Mouse (Mus musculus) intestine, embryonic 15.5 days (tissue): ENCODE measurements around the gene Calml4. TPM values are rescaled to one million over a fixed set of nuclear protein-coding genes. Genes with fewer than 3 reads are reported as not detected.
"Not testable (repeated sequence)": the region's sequence is repeated elsewhere in the genome, so short reads cannot be mapped to it uniquely, and the experiment has no call there.

Experiments used
- ATAC-seq: fragments of 200-750 bp; cut with Nextera tagmentation; 2 replicates; pipeline ENCODE4 v1.8.0; 2017; ENCODE audit warnings: moderate TSS enrichment, moderate library complexity
- H3K27ac ChIP-seq: fragments of 300-500 bp; sonication (generic); 2 replicates; pipeline ENCODE4 v1.5.1; 2015; ENCODE audit warnings: mild to moderate bottlenecking, inconsistent platforms
- H3K27me3 ChIP-seq: fragments of 300-500 bp; sonication (generic); replicated peaks from 2 replicates; pipeline ENCODE4 v1.6.1; 2015; ENCODE audit warnings: inconsistent platforms
- H3K36me3 ChIP-seq: fragments of 300-500 bp; sonication (generic); 2 replicates; pipeline ENCODE4 v1.6.1; 2015; ENCODE audit warnings: inconsistent platforms
- H3K4me1 ChIP-seq: fragments of 300-500 bp; sonication (generic); replicated peaks from 2 replicates; pipeline ENCODE4 v1.6.1; 2015; ENCODE audit warnings: inconsistent platforms
- H3K4me2 ChIP-seq: fragments of 300-500 bp; sonication (generic); replicated peaks from 2 replicates; pipeline ENCODE4 v1.6.1; 2015; ENCODE audit warnings: mild to moderate bottlenecking, inconsistent platforms
- H3K4me3 ChIP-seq: fragments of 300-500 bp; sonication (generic); replicated peaks from 2 replicates; pipeline ENCODE4 v1.5.1; 2015; ENCODE audit warnings: inconsistent platforms
- H3K9ac ChIP-seq: fragments of 300-500 bp; sonication (generic); 2 replicates; pipeline ENCODE4 v1.6.1; 2015; ENCODE audit warnings: inconsistent platforms
- H3K9me3 ChIP-seq: fragments of 300-500 bp; sonication (generic); 2 replicates; pipeline ENCODE4 v1.6.1; 2016; ENCODE audit warnings: inconsistent platforms
- WGBS: fragments of 180-500 bp; shearing (Covaris S2); methylation state at CpG from one replicate; pipeline ENCODE4 v1.1.7; 2015; 5-methylcytosine and 5-hydroxymethylcytosine counted together
- polyA plus RNA-seq: library from polyadenylated mRNA; unstranded; fragments of >200 nt; fragmentation: Nextera tagmentation; extraction: Ambion mirVana; gene quantifications from 2 replicates; pipeline ENCODE4 v1.2.1, GENCODE M21; 2015

The Calml4 gene
- polyA plus RNA-seq, 1 experiment from 2014 or later: 193 TPM

GRCm38 (mm10) chr9:62869236-62869635 is 11.4 kb downstream of the Calml4 start:
- not testable (repeated sequence) for H3K9ac ChIP-seq, H3K27me3 ChIP-seq, H3K4me1 ChIP-seq, H3K4me2 ChIP-seq, H3K36me3 ChIP-seq, H3K4me3 ChIP-seq, H3K27ac ChIP-seq, H3K9me3 ChIP-seq, ATAC-seq
- WGBS: 92% methylated on average over 3 of the region's 4 CpGs

GRCm38 (mm10) chr9:62870728-62871127 is 12.8 kb downstream of the Calml4 start:
- no peak for ATAC-seq
- H3K9ac ChIP-seq: no peak overlapping the region
- no peaks in the 10 kb centered on the region for H3K4me1 ChIP-seq
- H3K4me2 ChIP-seq: no peak overlapping the region
- H3K27me3 ChIP-seq: no peaks in the 10 kb centered on the region
- no peak overlapping the region for H3K4me3 ChIP-seq
- H3K27ac ChIP-seq: no peak overlapping the region
- H3K9me3 ChIP-seq: no peaks in the 10 kb centered on the region
- no peaks in the 10 kb centered on the region for H3K36me3 ChIP-seq

GRCm38 (mm10) chr9:62876966-62877616 is 19.2 kb downstream of the Calml4 start:
- ATAC-seq: no peak
- Histone ChIP-seq H3K4me3 (no peak overlapping the region), H3K9ac (no peak overlapping the region), H3K36me3 (0 out of 2 replicates have a peak, but pooled peaks cover 9% of the 10 kb centered on the region), H3K4me1 (no peaks in the 10 kb centered on the region), H3K27me3 (no peaks in the 10 kb centered on the region), H3K9me3 (no peaks in the 10 kb centered on the region), H3K27ac (no peak overlapping the region), H3K4me2 (no peak overlapping the region)
- 83% methylated on average over 7 of the region's 7 CpGs for WGBS

GRCm38 (mm10) chr9:62877825-62878224 is 19.9 kb downstream of the Calml4 start:
- no peak for ATAC-seq

GRCm38 (mm10) chr9:62881871-62882270 is 24.0 kb downstream of the Calml4 start:
- no peak overlapping the region for H3K4me2 ChIP-seq
- no peak overlapping the region for H3K9ac ChIP-seq
- no peaks in the 10 kb centered on the region for H3K4me1 ChIP-seq
- no peak overlapping the region for H3K4me3 ChIP-seq
- no peaks in the 10 kb centered on the region for H3K9me3 ChIP-seq
- H3K36me3 ChIP-seq: peaks cover 18% of the 10 kb centered on the region
- 72% methylated on average over 12 of the region's 12 CpGs for WGBS
- no peak overlapping the region for H3K27ac ChIP-seq
- no peak for ATAC-seq
- no peaks in the 10 kb centered on the region for H3K27me3 ChIP-seq

More at GRCm38 (mm10) chr9:62877825-62878224, 19.9 kb downstream of the Calml4 start:
- no peak overlapping the region for H3K27ac ChIP-seq
- no peaks in the 10 kb centered on the region for H3K9me3 ChIP-seq
- H3K9ac ChIP-seq: no peak overlapping the region
- 0 out of 2 replicates have a peak, but pooled peaks cover 11% of the 10 kb centered on the region for H3K36me3 ChIP-seq
- 75% methylated on average over 2 of the region's 2 CpGs for WGBS
- no peaks in the 10 kb centered on the region for H3K27me3 ChIP-seq
- H3K4me2 ChIP-seq: no peak overlapping the region
- H3K4me3 ChIP-seq: no peak overlapping the region
- H3K4me1 ChIP-seq: no peaks in the 10 kb centered on the region

- H3K27me3 ChIP-seq: no peaks in the 10 kb centered on the region
- WGBS: 83% methylated on average over 1 of the region's 1 CpGs
- no peak for ATAC-seq
- H3K4me1 ChIP-seq: no peaks in the 10 kb centered on the region
- peaks cover 10% of the 10 kb centered on the region for H3K36me3 ChIP-seq
- H3K4me3 ChIP-seq: no peak overlapping the region
- H3K9me3 ChIP-seq: no peaks in the 10 kb centered on the region
- H3K4me2 ChIP-seq: no peak overlapping the region
- no peak overlapping the region for H3K27ac ChIP-seq
- no peak overlapping the region for H3K9ac ChIP-seq
Observed at GRCm38 (mm10) chr9:62894486-62894885, 36.6 kb downstream of the Calml4 start.

- Histone ChIP-seq H3K4me1 (no peaks in the 10 kb centered on the region), H3K4me2 (no peak overlapping the region), H3K9ac (no peak overlapping the region), H3K36me3 (peaks cover 3% of the 10 kb centered on the region; the same call in 1 of the 2 replicates), H3K27ac (no peak overlapping the region), H3K9me3 (no peaks in the 10 kb centered on the region), H3K27me3 (no peaks in the 10 kb centered on the region), H3K4me3 (no peak overlapping the region)
- 94% methylated on average over 2 of the region's 2 CpGs for WGBS
- no peak for ATAC-seq
Observed at GRCm38 (mm10) chr9:62901736-62902135, 43.9 kb downstream of the Calml4 start.

GRCm38 (mm10) chr9:62903841-62904240 is 46.0 kb downstream of the Calml4 start:
- no peak for ATAC-seq
- Histone ChIP-seq H3K4me3 (no peak overlapping the region), H3K9ac (no peak overlapping the region), H3K27ac (no peak overlapping the region), H3K4me2 (no peak overlapping the region), H3K4me1 (no peaks in the 10 kb centered on the region), H3K9me3 (no peaks in the 10 kb centered on the region), H3K36me3 (peaks cover 3% of the 10 kb centered on the region; the same call in 1 of the 2 replicates), H3K27me3 (no peaks in the 10 kb centered on the region)
- 97% methylated on average over 2 of the region's 2 CpGs for WGBS

GRCm38 (mm10) chr9:62905039-62905438 is 47.2 kb downstream of the Calml4 start:
- H3K9me3 ChIP-seq: no peaks in the 10 kb centered on the region
- no peak overlapping the region for H3K4me3 ChIP-seq
- H3K36me3 ChIP-seq: peaks cover 3% of the 10 kb centered on the region; the same call in 1 of the 2 replicates
- no peaks in the 10 kb centered on the region for H3K27me3 ChIP-seq
- no peak overlapping the region for H3K27ac ChIP-seq
- H3K4me1 ChIP-seq: no peaks in the 10 kb centered on the region
- no peak overlapping the region for H3K9ac ChIP-seq
- no peak overlapping the region for H3K4me2 ChIP-seq
- no peak for ATAC-seq
- 93% methylated on average over 8 of the region's 8 CpGs for WGBS

GRCm38 (mm10) chr9:62913390-62914069 is 55.6 kb downstream of the Calml4 start:
- no peaks in the 10 kb centered on the region for H3K4me1 ChIP-seq
- peaks cover 8% of the 10 kb centered on the region; the same call in 1 of the 2 replicates for H3K36me3 ChIP-seq
- H3K4me2 ChIP-seq: no peak overlapping the region
- no peak overlapping the region for H3K4me3 ChIP-seq
- no peak overlapping the region for H3K9ac ChIP-seq
- no peak for ATAC-seq
- H3K9me3 ChIP-seq: no peaks in the 10 kb centered on the region
- no peaks in the 10 kb centered on the region for H3K27me3 ChIP-seq
- WGBS: 83% methylated on average over 5 of the region's 5 CpGs
- H3K27ac ChIP-seq: no peak overlapping the region

- Histone ChIP-seq H3K4me1 (no peaks in the 10 kb centered on the region), H3K36me3 (peaks cover 8% of the 10 kb centered on the region; the same call in 1 of the 2 replicates), H3K27me3 (no peaks in the 10 kb centered on the region), H3K27ac (no peak overlapping the region), H3K4me2 (no peak overlapping the region), H3K9me3 (no peaks in the 10 kb centered on the region), H3K9ac (no peak overlapping the region), H3K4me3 (no peak overlapping the region)
- ATAC-seq: no peak
- WGBS: 85% methylated on average over 1 of the region's 1 CpGs
Observed at GRCm38 (mm10) chr9:62917059-62917458, 59.2 kb downstream of the Calml4 start.

GRCm38 (mm10) chr9:62920877-62921276 is 63.0 kb downstream of the Calml4 start:
- Histone ChIP-seq H3K27me3 (no peaks in the 10 kb centered on the region), H3K9me3 (no peaks in the 10 kb centered on the region), H3K4me3 (no peak overlapping the region), H3K36me3 (peaks cover 8% of the 10 kb centered on the region; the same call in 1 of the 2 replicates), H3K4me1 (no peaks in the 10 kb centered on the region), H3K9ac (no peak overlapping the region), H3K27ac (no peak overlapping the region), H3K4me2 (no peak overlapping the region)
- WGBS: 59% methylated on average over 2 of the region's 2 CpGs
- ATAC-seq: no peak
